Mouse (Mus musculus) neural tube, embryonic 11.5 days (tissue): ENCODE measurements around the gene Usf1. TPM values are rescaled to one million over a fixed set of nuclear protein-coding genes. Genes with fewer than 3 reads are reported as not detected.

ENCODE experiments used
- ATAC-seq: fragments of 200-750 bp; cut with Nextera tagmentation; 2 replicates; pipeline ENCODE4 v1.8.0; 2017; ENCODE audit warnings: moderate number of reproducible peaks, mild to moderate bottlenecking, moderate TSS enrichment, moderate library complexity; ENCODE audit not compliant: insufficient read depth, low FRiP score, low TSS enrichment
- DNase-seq: peaks from one replicate; pipeline ENCODE4 v3.0.0-alpha.2; 2015; ENCODE audit warnings: low spot score
- H3K27ac ChIP-seq: fragments of 300-500 bp; sonication (generic); 2 replicates; pipeline ENCODE4 v1.5.1; 2014; ENCODE audit warnings: low read depth, mild to moderate bottlenecking, low read length
- H3K27me3 ChIP-seq: fragments of 300-500 bp; sonication (generic); 2 replicates; pipeline ENCODE4 v1.6.1; 2014; ENCODE audit warnings: mild to moderate bottlenecking, low read length, mixed read lengths; ENCODE audit not compliant: control insufficient read depth, insufficient read depth
- H3K36me3 ChIP-seq: fragments of 300-500 bp; sonication (generic); 2 replicates; pipeline ENCODE4 v1.6.1; 2014; ENCODE audit warnings: mild to moderate bottlenecking, low read length, moderate library complexity, mixed read lengths; ENCODE audit not compliant: control insufficient read depth, insufficient read depth
- H3K4me1 ChIP-seq: fragments of 300-500 bp; sonication (generic); 2 replicates; pipeline ENCODE4 v1.6.1; 2014; ENCODE audit warnings: low read length, mixed read lengths; ENCODE audit not compliant: control insufficient read depth, insufficient read depth
- H3K4me2 ChIP-seq: fragments of 300-500 bp; sonication (generic); 2 replicates; pipeline ENCODE4 v1.6.1; 2014; ENCODE audit warnings: low read depth, mild to moderate bottlenecking, moderate library complexity
- H3K4me3 ChIP-seq: fragments of 300-500 bp; sonication (generic); 2 replicates; pipeline ENCODE4 v1.5.1; 2014; ENCODE audit warnings: low read depth, low read length
- H3K9ac ChIP-seq: fragments of 300-500 bp; sonication (generic); 2 replicates; pipeline ENCODE4 v1.6.1; 2014; ENCODE audit warnings: mild to moderate bottlenecking, low read length
- H3K9me3 ChIP-seq: fragments of 300-500 bp; sonication (generic); 2 replicates; pipeline ENCODE4 v1.6.1; 2016; ENCODE audit warnings: low read length; ENCODE audit not compliant: control insufficient read depth
- WGBS: fragments of 180-500 bp; shearing (Covaris S2); extraction: QIAGEN DNeasy Blood & Tissue Kit; methylation state at CpG from one replicate; pipeline ENCODE4 v1.1.7; 2014; 5-methylcytosine and 5-hydroxymethylcytosine counted together
- polyA plus RNA-seq: library from polyadenylated mRNA; unstranded; fragments of >200 nt; fragmentation: Nextera tagmentation; extraction: Ambion mirVana; gene quantifications from 2 replicates; pipeline ENCODE4 v1.2.1, GENCODE M21; 2014

Usf1 gene
- polyA plus RNA-seq, 1 experiment from 2014 or later = 162 TPM

GRCm38 (mm10) chr1:171466565-171466964 lies 55.5 kb downstream of the Usf1 start:
- Histone ChIP-seq H3K4me2 (no peak overlapping the region), H3K4me1 (no peaks in the 10 kb centered on the region), H3K9ac (no peak overlapping the region), H3K27me3 (no peaks in the 10 kb centered on the region), H3K27ac (no peak overlapping the region), H3K9me3 (no peaks in the 10 kb centered on the region), H3K4me3 (no peak overlapping the region), H3K36me3 (no peaks in the 10 kb centered on the region)
- ATAC-seq = no peak
- WGBS = 85% methylated on average over 4 of the region's 4 CpGs
- no peak for DNase-seq

Other genes starting within 250 kb of the Usf1 start
- gene Pcp4l1, start 215.0 kb upstream of the Usf1 start, polyA plus RNA-seq = 3.8 and 4.8 TPM in 2 replicates
- 0.23 TPM in 1 of 2 replicates, not detected in the other for gene Nr1i3, start 197.3 kb upstream of the Usf1 start, polyA plus RNA-seq
- gene Tomm40l, start 188.8 kb upstream of the Usf1 start, polyA plus RNA-seq = 24.8 and 36.6 TPM in 2 replicates
- 4.6 and 4.9 TPM in 2 replicates for gene Apoa2, start 186.3 kb upstream of the Usf1 start, polyA plus RNA-seq
- gene Fcer1g, start 176.9 kb upstream of the Usf1 start, polyA plus RNA-seq = 14.4 and 15.0 TPM in 2 replicates
- 4.7 and 5.0 TPM in 2 replicates for gene Adamts4, start 160.9 kb upstream of the Usf1 start, polyA plus RNA-seq
- gene Ndufs2, start 159.9 kb upstream of the Usf1 start, polyA plus RNA-seq = 242 and 286 TPM in 2 replicates
- 67.4 and 70.6 TPM in 2 replicates for gene B4galt3, start 141.0 kb upstream of the Usf1 start, polyA plus RNA-seq
- gene Ppox, start 130.1 kb upstream of the Usf1 start, polyA plus RNA-seq = 55.6 and 65.3 TPM in 2 replicates
- gene Usp21, start 123.3 kb upstream of the Usf1 start, polyA plus RNA-seq = 90.3 and 104 TPM in 2 replicates
- gene Ufc1, start 116.3 kb upstream of the Usf1 start, polyA plus RNA-seq = 102 and 103 TPM in 2 replicates
- gene Dedd, start 82.2 kb upstream of the Usf1 start, polyA plus RNA-seq = 50.4 and 57.6 TPM in 2 replicates
- 30.7 and 34.0 TPM in 2 replicates for gene Nit1, start 65.7 kb upstream of the Usf1 start, polyA plus RNA-seq
- 61.2 and 68.0 TPM in 2 replicates for gene Pfdn2, start 65.6 kb upstream of the Usf1 start, polyA plus RNA-seq
- 2.1 and 2.2 TPM in 2 replicates for gene Klhdc9, start 50.5 kb upstream of the Usf1 start, polyA plus RNA-seq
- 1.1 and 1.7 TPM in 2 replicates for gene Nectin4, start 41.2 kb upstream of the Usf1 start, polyA plus RNA-seq
- gene Arhgap30, start 22.4 kb upstream of the Usf1 start, polyA plus RNA-seq = 0.41 and 0.78 TPM in 2 replicates
- 3.6 and 3.8 TPM in 2 replicates for gene Tstd1, start 7.6 kb downstream of the Usf1 start, polyA plus RNA-seq
- gene F11r, start 26.2 kb downstream of the Usf1 start, polyA plus RNA-seq = 16.9 and 21.0 TPM in 2 replicates
- 13.2 and 15.7 TPM in 2 replicates for gene Alyref2, start 92.2 kb downstream of the Usf1 start, polyA plus RNA-seq
- gene Itln1, start 124.0 kb downstream of the Usf1 start, polyA plus RNA-seq = not detected in 2 replicates
- 0.12 TPM in 1 of 2 replicates, not detected in the other for gene Cd244a, start 147.9 kb downstream of the Usf1 start, polyA plus RNA-seq
- gene Ly9, start 196.1 kb downstream of the Usf1 start, polyA plus RNA-seq = not detected in 2 replicates
- gene Slamf7, start 241.7 kb downstream of the Usf1 start, polyA plus RNA-seq = not detected in 2 replicates